Mouse (Mus musculus): ENCODE measurements at regions not wholly inside any gene's neighbourhood (a gene's known extent, or its start where the extent isn't known, plus 50 kb on each side); places are given as distances from the start of the nearest gene placed in this dataset.
"Not testable (repeated sequence)": the region's sequence is repeated elsewhere in the genome, so short reads cannot be mapped to it uniquely, and the experiment has no call there.

DNA sequence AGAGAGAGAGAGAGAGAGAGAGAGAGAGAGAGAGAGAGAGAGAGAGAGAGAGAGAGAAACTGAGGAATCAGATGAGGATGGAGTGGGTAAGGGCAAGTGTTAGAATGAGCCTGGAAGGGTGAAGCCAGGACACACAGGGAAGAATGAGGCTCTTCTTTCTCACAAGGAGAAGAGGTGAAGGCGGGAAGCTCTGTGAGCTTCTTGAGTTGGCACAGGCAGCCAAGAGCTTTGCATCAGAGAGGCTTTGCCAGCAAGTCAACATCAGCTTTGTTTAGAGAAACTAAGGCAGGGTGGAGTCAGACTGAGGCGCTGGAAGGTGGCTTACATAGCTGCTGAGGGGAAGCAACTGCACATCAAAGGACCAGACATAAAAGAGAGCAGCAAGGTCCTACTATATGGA is 113.7 kb downstream of the Sst start:
- no peak overlapping the region for H3K4me2 ChIP-seq
- no peak for ATAC-seq (ENCODE audit: insufficient number of reproducible peaks, insufficient read depth, low FRiP score, low TSS enrichment, low read depth)
- H3K9ac ChIP-seq = no peak overlapping the region
- no peaks in the 10 kb centered on the region for H3K9me3 ChIP-seq
- no peak overlapping the region for H3K27ac ChIP-seq
- H3K36me3 ChIP-seq = no peaks in the 10 kb centered on the region
- H3K4me3 ChIP-seq = no peak overlapping the region
- 60% methylated on average over 2 of the region's 2 CpGs for WGBS
- no peaks in the 10 kb centered on the region for H3K27me3 ChIP-seq
- peaks cover 16% of the 10 kb centered on the region for H3K4me1 ChIP-seq

DNA sequence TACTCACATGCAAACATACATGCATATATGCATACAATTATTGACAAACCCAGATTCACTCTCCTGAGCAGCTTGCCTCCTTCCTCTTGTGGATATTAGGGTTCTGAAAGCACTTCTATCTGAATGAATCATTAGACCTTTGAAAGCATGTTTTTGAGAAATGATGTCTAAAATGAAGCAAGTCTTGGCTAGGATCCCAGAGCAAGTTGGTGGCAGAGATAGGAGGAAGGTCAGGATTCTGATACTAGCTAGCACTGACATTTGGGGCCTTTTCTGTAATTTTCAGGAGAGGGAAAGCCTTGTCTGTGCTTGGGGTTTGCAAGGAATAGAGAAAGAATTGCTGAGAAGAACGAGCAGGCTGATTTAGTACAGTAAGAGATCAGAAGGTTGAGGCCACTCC is 114.3 kb downstream of the Sst start:
- WGBS = 37% methylated on average over 1 of the region's 1 CpGs

DNA sequence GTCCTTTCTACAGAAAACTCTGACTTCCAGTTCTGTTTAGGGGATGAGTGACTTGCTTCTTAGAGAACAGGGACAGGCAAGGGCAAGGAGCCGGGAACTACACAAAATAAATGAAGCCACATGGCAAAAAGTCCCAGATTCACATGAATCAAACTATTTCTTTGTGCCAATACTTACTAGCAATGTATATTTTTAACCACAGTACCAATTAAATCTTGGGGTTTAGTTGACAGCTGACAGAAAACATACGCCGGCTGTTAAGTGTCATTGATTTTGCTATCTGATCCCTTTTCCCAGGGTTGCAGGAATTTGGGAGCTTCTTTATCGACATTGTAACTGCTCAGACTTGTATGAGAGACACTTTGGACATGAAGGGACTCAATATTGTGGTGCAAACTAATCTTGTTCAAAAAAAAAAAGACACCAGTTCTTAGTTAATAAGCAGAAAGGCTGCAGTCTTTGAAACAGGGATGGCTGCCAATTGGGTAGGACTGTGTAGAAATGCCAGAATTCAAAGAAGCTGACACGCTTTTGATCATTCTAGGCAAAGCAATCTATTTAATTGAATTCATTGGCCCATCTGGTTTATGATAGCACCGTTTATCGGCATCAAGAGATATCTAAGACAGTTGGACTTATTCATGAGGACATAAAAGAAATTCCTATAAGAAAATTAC is 132.5 kb downstream of the Sst start:
- WGBS = 39% methylated on average over 7 of the region's 7 CpGs

More for the DNA sequence above, 114.3 kb downstream of the Sst start:
- Histone ChIP-seq H3K27me3 (no peaks in the 10 kb centered on the region), H3K27ac (no peak overlapping the region), H3K36me3 (no peaks in the 10 kb centered on the region), H3K4me2 (no peak overlapping the region), H3K4me3 (no peak overlapping the region), H3K9me3 (no peaks in the 10 kb centered on the region), H3K4me1 (peaks cover 16% of the 10 kb centered on the region), H3K9ac (no peak overlapping the region)
- no peak for ATAC-seq (ENCODE audit: insufficient number of reproducible peaks, insufficient read depth, low FRiP score, low TSS enrichment, low read depth)

DNA sequence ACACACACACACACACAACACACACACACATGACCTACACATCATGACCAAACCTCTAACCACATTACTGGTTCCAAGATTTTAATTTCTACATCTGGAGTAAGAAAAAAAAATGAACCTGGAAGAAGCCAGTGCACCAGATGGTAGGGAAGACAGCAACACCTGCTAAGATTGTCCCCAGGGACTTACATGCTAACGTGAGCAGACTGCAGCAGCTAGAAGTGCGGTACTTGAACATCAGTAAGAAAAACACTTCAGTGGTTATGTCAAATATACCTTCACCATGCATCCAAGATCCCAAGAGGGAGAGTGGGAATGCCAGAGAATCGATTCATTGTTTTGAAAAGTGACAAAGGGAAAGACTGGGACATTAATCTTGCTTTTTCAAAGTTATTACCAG is 153.7 kb downstream of the Sst start:
- H3K4me1 ChIP-seq = peaks cover 10% of the 10 kb centered on the region
- H3K4me3 ChIP-seq = no peak overlapping the region
- WGBS = 46% methylated on average over 3 of the region's 3 CpGs
- H3K4me2 ChIP-seq = no peak overlapping the region
- H3K9me3 ChIP-seq = no peaks in the 10 kb centered on the region
- H3K9ac ChIP-seq = no peak overlapping the region
- H3K27me3 ChIP-seq = no peaks in the 10 kb centered on the region
- no peaks in the 10 kb centered on the region for H3K36me3 ChIP-seq
- no peak for ATAC-seq (ENCODE audit: insufficient number of reproducible peaks, insufficient read depth, low FRiP score, low TSS enrichment, low read depth)
- no peak overlapping the region for H3K27ac ChIP-seq

More for the DNA sequence above, 132.5 kb downstream of the Sst start:
- no peak for ATAC-seq (ENCODE audit: insufficient number of reproducible peaks, insufficient read depth, low FRiP score, low TSS enrichment, low read depth)
- H3K4me1 ChIP-seq = peaks cover 20% of the 10 kb centered on the region
- peak overlapping the region; percentile 23; the same call in 1 of the 2 replicates for H3K27ac ChIP-seq
- no peak overlapping the region for H3K4me3 ChIP-seq
- no peak overlapping the region for H3K4me2 ChIP-seq
- H3K27me3 ChIP-seq = no peaks in the 10 kb centered on the region
- no peak overlapping the region for H3K9ac ChIP-seq
- no peaks in the 10 kb centered on the region for H3K36me3 ChIP-seq
- H3K9me3 ChIP-seq = no peaks in the 10 kb centered on the region

DNA sequence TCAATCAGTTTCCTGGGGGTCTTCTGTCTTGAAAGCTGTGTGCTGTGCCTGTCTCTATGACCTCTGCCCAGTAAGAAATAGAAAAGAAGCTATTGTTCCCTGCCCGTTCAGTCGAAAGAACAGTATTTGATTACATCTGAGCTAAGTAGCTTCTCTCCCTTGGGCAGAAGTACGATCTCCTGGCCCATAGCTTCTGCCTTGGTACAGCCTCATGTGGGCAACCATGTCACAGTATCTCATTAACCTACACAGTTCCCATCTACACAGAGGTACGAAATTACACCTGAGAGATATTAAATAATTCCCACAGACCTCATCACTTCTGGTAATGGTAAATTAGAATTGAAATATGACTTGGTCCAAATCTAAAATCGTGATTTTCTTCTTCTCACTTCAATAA is 155.0 kb downstream of the Sst start:
- ATAC-seq (ENCODE audit: insufficient number of reproducible peaks, insufficient read depth, low FRiP score, low TSS enrichment, low read depth) = no peak
- no peak overlapping the region for H3K27ac ChIP-seq
- peaks cover 10% of the 10 kb centered on the region for H3K4me1 ChIP-seq
- no peak overlapping the region for H3K4me2 ChIP-seq
- no peak overlapping the region for H3K4me3 ChIP-seq
- no peaks in the 10 kb centered on the region for H3K36me3 ChIP-seq
- 29% methylated on average over 5 of the region's 5 CpGs for WGBS
- H3K9ac ChIP-seq = no peak overlapping the region
- no peaks in the 10 kb centered on the region for H3K27me3 ChIP-seq
- H3K9me3 ChIP-seq = no peaks in the 10 kb centered on the region

DNA sequence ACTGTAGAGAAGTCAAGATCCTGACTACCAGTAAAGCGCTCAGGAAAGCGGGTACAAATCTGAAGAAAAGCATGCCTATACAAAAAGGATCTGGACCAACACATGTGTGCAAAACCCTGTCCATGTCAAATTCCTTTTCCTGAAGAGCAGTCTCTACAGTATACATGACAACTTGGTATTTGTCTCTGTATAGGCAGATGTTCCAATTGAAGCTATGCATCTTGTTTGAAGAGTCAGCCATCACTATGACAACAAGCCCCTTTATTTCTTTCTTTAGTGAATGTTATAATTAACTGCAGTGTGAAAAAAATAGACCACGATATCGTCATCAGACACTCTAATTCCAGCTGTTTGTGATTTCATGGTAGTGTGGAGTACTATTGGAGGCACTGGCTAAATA is 164.2 kb downstream of the Sst start:
- no peak overlapping the region for H3K4me2 ChIP-seq
- no peaks in the 10 kb centered on the region for H3K4me1 ChIP-seq
- no peaks in the 10 kb centered on the region for H3K27me3 ChIP-seq
- no peak overlapping the region for H3K4me3 ChIP-seq
- 56% methylated on average over 4 of the region's 4 CpGs for WGBS
- H3K9ac ChIP-seq = no peak overlapping the region
- ATAC-seq (ENCODE audit: insufficient number of reproducible peaks, insufficient read depth, low FRiP score, low TSS enrichment, low read depth) = no peak
- no peaks in the 10 kb centered on the region for H3K9me3 ChIP-seq
- no peaks in the 10 kb centered on the region for H3K36me3 ChIP-seq
- no peak overlapping the region for H3K27ac ChIP-seq

DNA sequence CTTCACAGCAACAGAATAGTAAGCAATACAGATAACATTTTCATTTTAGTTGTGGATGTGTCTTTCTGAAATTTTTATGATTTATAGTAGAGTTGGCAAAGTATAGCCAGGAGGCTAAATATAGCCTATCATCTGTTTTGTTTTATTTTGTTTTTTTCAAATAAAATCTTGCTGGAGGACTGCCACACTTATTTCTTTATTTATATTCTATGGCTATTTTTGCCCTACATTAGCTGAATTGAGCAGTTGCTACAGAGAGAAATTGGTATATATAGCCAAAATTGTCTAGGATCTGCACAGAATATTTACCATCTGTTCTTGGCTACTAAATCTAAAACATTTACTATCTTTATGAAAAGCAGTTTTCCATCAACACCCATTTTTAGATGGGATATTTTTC is 169.0 kb downstream of the Sst start:
- no peaks in the 10 kb centered on the region for H3K27me3 ChIP-seq
- H3K9me3 ChIP-seq = no peaks in the 10 kb centered on the region
- H3K4me2 ChIP-seq = no peak overlapping the region
- H3K9ac ChIP-seq = no peak overlapping the region
- no peak overlapping the region for H3K4me3 ChIP-seq
- ATAC-seq (ENCODE audit: insufficient number of reproducible peaks, insufficient read depth, low FRiP score, low TSS enrichment, low read depth) = no peak
- no peaks in the 10 kb centered on the region for H3K36me3 ChIP-seq
- no peaks in the 10 kb centered on the region for H3K4me1 ChIP-seq
- H3K27ac ChIP-seq = no peak overlapping the region

DNA sequence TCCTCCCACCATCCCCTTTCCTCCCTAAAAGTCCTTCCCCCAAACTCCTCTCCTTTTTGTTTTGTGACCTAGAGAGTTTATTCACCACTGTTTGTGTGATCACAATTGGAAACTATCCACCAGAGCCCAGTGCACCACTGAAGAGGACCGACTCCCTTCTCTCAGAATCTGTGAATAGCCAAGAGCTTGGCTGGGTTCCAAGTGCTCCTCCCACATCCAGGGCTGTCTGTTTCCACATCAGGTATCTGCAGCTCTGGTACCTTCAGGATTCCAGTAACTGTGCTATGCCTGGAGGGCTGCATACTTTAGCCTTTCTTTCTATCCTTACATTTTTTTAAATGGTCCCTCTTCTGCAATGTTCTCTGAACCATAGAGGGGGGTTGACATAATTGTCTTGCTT is 180.5 kb upstream of the Masp1 start:
- Histone ChIP-seq H3K4me3 (no peak overlapping the region), H3K27ac (no peak overlapping the region), H3K36me3 (no peaks in the 10 kb centered on the region), H3K27me3 (no peaks in the 10 kb centered on the region), H3K4me1 (no peaks in the 10 kb centered on the region), H3K9me3 (no peaks in the 10 kb centered on the region), H3K9ac (no peak overlapping the region), H3K4me2 (no peak overlapping the region)
- ATAC-seq (ENCODE audit: insufficient number of reproducible peaks, insufficient read depth, low FRiP score, low TSS enrichment, low read depth) = no peak
- 32% methylated on average over 1 of the region's 1 CpGs for WGBS

DNA sequence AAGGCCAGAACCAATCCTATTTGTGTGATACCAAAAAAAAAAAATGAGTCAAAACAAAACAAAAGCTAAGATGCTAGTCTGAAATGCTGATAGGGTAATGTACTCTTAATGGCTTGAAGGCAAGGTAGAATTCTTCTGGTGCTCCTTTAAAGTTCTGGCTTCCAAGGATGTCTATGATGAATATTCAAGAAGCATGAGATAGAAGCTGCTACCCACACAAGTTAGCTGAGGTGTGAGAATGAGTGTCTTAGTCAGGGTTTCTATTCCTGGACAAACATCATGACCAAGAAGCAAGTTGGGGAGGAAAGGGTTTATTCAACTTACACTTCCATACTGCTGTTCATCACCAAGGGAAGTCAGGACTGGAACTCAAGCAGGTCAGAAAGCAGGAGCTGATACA is 173.6 kb upstream of the Masp1 start:
- H3K4me1 ChIP-seq; ATAC-seq (ENCODE audit: insufficient number of reproducible peaks, insufficient read depth, low FRiP score, low TSS enrichment, low read depth); H3K4me3 ChIP-seq; H3K9me3 ChIP-seq; H3K36me3 ChIP-seq; H3K27me3 ChIP-seq; H3K9ac ChIP-seq; H3K4me2 ChIP-seq; H3K27ac ChIP-seq: not testable (repeated sequence)

DNA sequence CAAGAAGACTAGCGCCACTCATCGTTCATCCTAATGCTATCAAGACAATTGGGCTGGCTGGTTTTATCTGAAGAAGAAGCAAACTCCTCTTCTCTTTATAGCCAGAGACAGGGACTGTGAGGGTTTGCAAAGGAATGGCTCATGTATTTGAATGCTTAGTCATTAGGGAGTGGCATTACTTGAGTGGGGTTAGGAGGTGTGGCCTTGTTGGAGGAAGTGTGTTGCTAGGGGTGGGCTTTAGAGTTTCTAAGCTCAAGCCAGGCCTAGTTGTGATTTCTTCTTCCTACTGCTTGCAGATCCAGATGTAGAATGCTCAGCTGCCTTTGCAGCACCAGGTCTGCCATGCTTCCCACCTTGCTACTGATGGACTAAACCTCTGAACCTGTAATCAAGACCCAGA is 169.4 kb upstream of the Masp1 start:
- WGBS = 97% methylated on average over 2 of the region's 2 CpGs
- no peaks in the 10 kb centered on the region for H3K36me3 ChIP-seq
- H3K4me1 ChIP-seq = no peaks in the 10 kb centered on the region
- no peak overlapping the region for H3K4me2 ChIP-seq
- H3K27me3 ChIP-seq = no peaks in the 10 kb centered on the region
- no peak overlapping the region for H3K4me3 ChIP-seq
- H3K27ac ChIP-seq = no peak overlapping the region
- no peak overlapping the region for H3K9ac ChIP-seq
- no peaks in the 10 kb centered on the region for H3K9me3 ChIP-seq
- no peak for ATAC-seq (ENCODE audit: insufficient number of reproducible peaks, insufficient read depth, low FRiP score, low TSS enrichment, low read depth)

DNA sequence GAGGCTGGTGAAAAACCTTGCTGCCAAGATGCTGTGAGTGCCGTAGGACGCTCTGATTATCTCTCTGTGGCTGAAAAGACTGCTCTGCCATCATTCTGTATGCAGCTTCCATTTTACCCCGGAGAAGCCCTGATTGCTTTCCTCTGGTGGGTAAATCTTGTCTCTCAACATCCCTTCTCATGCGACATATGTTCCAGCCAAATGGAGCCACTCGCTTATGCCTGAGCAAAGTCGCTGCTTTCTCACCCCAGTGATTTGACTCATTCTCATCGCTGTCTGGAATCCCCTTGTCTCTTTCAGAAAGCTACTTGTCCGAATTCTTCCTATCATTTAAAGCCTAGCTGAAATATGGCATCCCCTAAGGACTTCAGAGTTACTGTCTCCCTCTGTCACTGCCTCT is 166.2 kb upstream of the Masp1 start:
- no peaks in the 10 kb centered on the region for H3K27me3 ChIP-seq
- no peak overlapping the region for H3K27ac ChIP-seq
- H3K4me2 ChIP-seq = no peak overlapping the region
- no peaks in the 10 kb centered on the region for H3K4me1 ChIP-seq
- 82% methylated on average over 8 of the region's 8 CpGs for WGBS
- H3K4me3 ChIP-seq = no peak overlapping the region
- no peak for ATAC-seq (ENCODE audit: insufficient number of reproducible peaks, insufficient read depth, low FRiP score, low TSS enrichment, low read depth)
- no peak overlapping the region for H3K9ac ChIP-seq
- H3K36me3 ChIP-seq = no peaks in the 10 kb centered on the region
- no peaks in the 10 kb centered on the region for H3K9me3 ChIP-seq

DNA sequence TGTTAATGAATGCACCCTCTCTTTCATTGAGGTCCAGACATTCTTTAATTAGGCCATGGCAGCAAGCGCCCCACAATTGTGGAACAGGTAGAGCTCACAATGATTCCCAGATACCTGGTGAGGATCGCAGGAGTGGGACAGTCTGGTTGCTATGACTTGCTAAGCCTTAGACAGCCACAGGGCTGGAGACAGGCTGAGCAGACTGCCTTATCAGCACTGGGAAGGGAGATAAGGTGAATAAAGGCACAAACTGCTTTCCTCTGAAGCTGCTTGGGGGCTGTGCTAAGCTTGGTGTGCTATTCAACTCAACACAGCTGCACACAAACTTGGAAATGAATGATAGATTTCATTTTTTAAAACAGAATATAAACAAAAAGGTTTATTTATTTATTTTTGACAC is 159.8 kb upstream of the Masp1 start:
- H3K4me3 ChIP-seq = no peak overlapping the region
- no peaks in the 10 kb centered on the region for H3K9me3 ChIP-seq
- ATAC-seq (ENCODE audit: insufficient number of reproducible peaks, insufficient read depth, low FRiP score, low TSS enrichment, low read depth) = no peak
- H3K36me3 ChIP-seq = no peaks in the 10 kb centered on the region
- H3K4me1 ChIP-seq = no peaks in the 10 kb centered on the region
- H3K4me2 ChIP-seq = no peak overlapping the region
- H3K27ac ChIP-seq = no peak overlapping the region
- H3K9ac ChIP-seq = no peak overlapping the region
- H3K27me3 ChIP-seq = no peaks in the 10 kb centered on the region
- 77% methylated on average over 2 of the region's 2 CpGs for WGBS

DNA sequence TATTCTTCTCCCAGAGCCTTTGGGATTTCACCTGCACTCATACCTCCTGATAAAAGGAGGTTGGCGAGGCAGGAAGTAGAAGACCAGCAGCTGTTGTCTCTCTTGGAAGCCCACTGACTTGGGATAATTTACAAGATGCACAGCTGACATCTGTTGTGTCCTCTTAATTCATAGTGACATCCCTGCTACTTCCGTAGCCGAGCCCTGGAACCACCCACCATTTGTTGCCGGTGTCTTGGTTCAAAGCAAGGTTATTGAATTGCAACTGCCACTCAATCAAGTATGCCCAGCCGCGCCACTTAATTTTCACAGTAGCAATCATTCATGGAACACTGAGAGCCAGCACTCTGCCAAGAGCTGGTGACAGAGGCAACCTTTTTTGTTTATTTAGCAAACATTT is 151.8 kb upstream of the Masp1 start:
- Histone ChIP-seq H3K4me2 (no peak overlapping the region), H3K9me3 (no peaks in the 10 kb centered on the region), H3K4me3 (no peak overlapping the region), H3K9ac (no peak overlapping the region), H3K4me1 (no peaks in the 10 kb centered on the region), H3K36me3 (no peaks in the 10 kb centered on the region), H3K27me3 (no peaks in the 10 kb centered on the region), H3K27ac (no peak overlapping the region)
- ATAC-seq (ENCODE audit: insufficient number of reproducible peaks, insufficient read depth, low FRiP score, low TSS enrichment, low read depth) = no peak
- whole genome bisulfite sequencing = 68% methylated on average over 6 of the region's 6 CpGs
